Mouse (Mus musculus): ENCODE measurements around the gene Plk5. TPM values are rescaled to one million over a fixed set of nuclear protein-coding genes. Genes with fewer than 3 reads are reported as not detected.

Gene Plk5
- polyA plus RNA-seq, 1 experiment from 2014 or later, result 0.07 TPM

- Histone ChIP-seq H3K4me1 (ENCODE audit: control insufficient read depth, insufficient read depth, low read length) (peaks cover 12% of the 10 kb centered on the region; the same call in 1 of the 2 replicates), H3K4me2 (ENCODE audit: low read depth, low read length) (peak within 1 kb of the TSS; percentile 74), H3K36me3 (ENCODE audit: control insufficient read depth, insufficient read depth) (no peaks in the 10 kb centered on the region), H3K9ac (ENCODE audit: low read length) (peak within 1 kb of the TSS; percentile 67), H3K9me3 (replicated peaks; ENCODE audit: control insufficient read depth, low read length) (no peaks in the 10 kb centered on the region), H3K27me3 (ENCODE audit: control insufficient read depth, insufficient read depth, low read length) (peaks cover 15% of the 10 kb centered on the region), H3K4me3 (ENCODE audit: low read length) (peak within 1 kb of the TSS; percentile 46), H3K27ac (ENCODE audit: low read length) (no peak within 1 kb of the TSS)
- WGBS, result 4% methylated on average over 36 of the region's 36 CpGs
- ATAC-seq (replicated peaks; ENCODE audit: extremely low read depth, insufficient read depth, low FRiP score), result peak; percentile 91
Observed at GRCm38 (mm10) chr10:80329273-80330081, 26.8 kb upstream of the Plk5 start, which contains the start of the genes Pcsk4 and Reep6. Gene Pcsk4 (minus strand): TSS chr10:80329498. Gene Reep6 (plus strand): TSS chr10:80329953.

GRCm38 (mm10) chr10:80330084-80330483, 26.2 kb upstream of the Plk5 start:
- peaks cover 15% of the 10 kb centered on the region for H3K27me3 ChIP-seq (ENCODE audit: control insufficient read depth, insufficient read depth, low read length)
- no peak overlapping the region for H3K27ac ChIP-seq (ENCODE audit: low read length)
- H3K4me3 ChIP-seq (ENCODE audit: low read length), result peak overlapping the region; percentile 46
- peak overlapping the region; percentile 67 for H3K9ac ChIP-seq (ENCODE audit: low read length)
- peaks cover 12% of the 10 kb centered on the region; the same call in 1 of the 2 replicates for H3K4me1 ChIP-seq (ENCODE audit: control insufficient read depth, insufficient read depth, low read length)
- no peaks in the 10 kb centered on the region for H3K36me3 ChIP-seq (ENCODE audit: control insufficient read depth, insufficient read depth)
- H3K4me2 ChIP-seq (ENCODE audit: low read depth, low read length), result peak overlapping the region; percentile 74
- no peak for ATAC-seq (replicated peaks; ENCODE audit: extremely low read depth, insufficient read depth, low FRiP score)
- H3K9me3 ChIP-seq (replicated peaks; ENCODE audit: control insufficient read depth, low read length), result no peaks in the 10 kb centered on the region
- 2% methylated on average over 41 of the region's 41 CpGs for WGBS

- Histone ChIP-seq H3K36me3 (ENCODE audit: control insufficient read depth, insufficient read depth) (no peaks in the 10 kb centered on the region), H3K27ac (ENCODE audit: low read length) (no peak overlapping the region), H3K9ac (ENCODE audit: low read length) (no peak overlapping the region), H3K4me2 (ENCODE audit: low read depth, low read length) (peak overlapping the region; percentile 74; the same call in 1 of the 2 replicates), H3K4me1 (ENCODE audit: control insufficient read depth, insufficient read depth, low read length) (peaks cover 12% of the 10 kb centered on the region; the same call in 1 of the 2 replicates), H3K27me3 (ENCODE audit: control insufficient read depth, insufficient read depth, low read length) (peaks cover 15% of the 10 kb centered on the region), H3K4me3 (ENCODE audit: low read length) (no peak overlapping the region), H3K9me3 (replicated peaks; ENCODE audit: control insufficient read depth, low read length) (no peaks in the 10 kb centered on the region)
- ATAC-seq (replicated peaks; ENCODE audit: extremely low read depth, insufficient read depth, low FRiP score), result no peak
- WGBS, result 42% methylated on average over 2 of the region's 2 CpGs
Observed at GRCm38 (mm10) chr10:80330888-80331287, 25.4 kb upstream of the Plk5 start.

- Histone ChIP-seq H3K4me2 (ENCODE audit: low read depth, low read length) (no peak overlapping the region), H3K4me1 (ENCODE audit: control insufficient read depth, insufficient read depth, low read length) (peaks cover 12% of the 10 kb centered on the region; the same call in 1 of the 2 replicates), H3K4me3 (ENCODE audit: low read length) (no peak overlapping the region), H3K9ac (ENCODE audit: low read length) (no peak overlapping the region), H3K36me3 (ENCODE audit: control insufficient read depth, insufficient read depth) (no peaks in the 10 kb centered on the region), H3K27me3 (ENCODE audit: control insufficient read depth, insufficient read depth, low read length) (peaks cover 15% of the 10 kb centered on the region), H3K27ac (ENCODE audit: low read length) (no peak overlapping the region), H3K9me3 (replicated peaks; ENCODE audit: control insufficient read depth, low read length) (no peaks in the 10 kb centered on the region)
- WGBS, result 50% methylated on average over 10 of the region's 10 CpGs
- ATAC-seq (replicated peaks; ENCODE audit: extremely low read depth, insufficient read depth, low FRiP score), result no peak
Observed at GRCm38 (mm10) chr10:80331636-80332524, 24.4 kb upstream of the Plk5 start.

GRCm38 (mm10) chr10:80332525-80332989, 23.7 kb upstream of the Plk5 start:
- Histone ChIP-seq H3K4me1 (ENCODE audit: control insufficient read depth, insufficient read depth, low read length) (peaks cover 12% of the 10 kb centered on the region; the same call in 1 of the 2 replicates), H3K27me3 (ENCODE audit: control insufficient read depth, insufficient read depth, low read length) (peaks cover 15% of the 10 kb centered on the region), H3K27ac (ENCODE audit: low read length) (no peak overlapping the region), H3K4me2 (ENCODE audit: low read depth, low read length) (no peak overlapping the region), H3K9ac (ENCODE audit: low read length) (no peak overlapping the region), H3K4me3 (ENCODE audit: low read length) (no peak overlapping the region), H3K36me3 (ENCODE audit: control insufficient read depth, insufficient read depth) (no peaks in the 10 kb centered on the region), H3K9me3 (replicated peaks; ENCODE audit: control insufficient read depth, low read length) (no peaks in the 10 kb centered on the region)
- ATAC-seq (replicated peaks; ENCODE audit: extremely low read depth, insufficient read depth, low FRiP score), result no peak
- WGBS, result 81% methylated on average over 5 of the region's 5 CpGs

- Histone ChIP-seq H3K9me3 (replicated peaks; ENCODE audit: control insufficient read depth, low read length) (no peaks in the 10 kb centered on the region), H3K4me1 (ENCODE audit: control insufficient read depth, insufficient read depth, low read length) (no peaks in the 10 kb centered on the region), H3K27me3 (ENCODE audit: control insufficient read depth, insufficient read depth, low read length) (peaks cover 22% of the 10 kb centered on the region), H3K27ac (ENCODE audit: low read length) (no peak overlapping the region), H3K9ac (ENCODE audit: low read length) (no peak overlapping the region), H3K4me2 (ENCODE audit: low read depth, low read length) (no peak overlapping the region), H3K36me3 (ENCODE audit: control insufficient read depth, insufficient read depth) (no peaks in the 10 kb centered on the region), H3K4me3 (ENCODE audit: low read length) (no peak overlapping the region)
- 84% methylated on average over 12 of the region's 12 CpGs for WGBS
- no peak for ATAC-seq (replicated peaks; ENCODE audit: extremely low read depth, insufficient read depth, low FRiP score)
Observed at GRCm38 (mm10) chr10:80336263-80336662, 20.0 kb upstream of the Plk5 start.

GRCm38 (mm10) chr10:80339941-80340750, 16.1 kb upstream of the Plk5 start:
- Histone ChIP-seq H3K4me3 (ENCODE audit: low read length) (no peak overlapping the region), H3K27ac (ENCODE audit: low read length) (no peak overlapping the region), H3K9ac (ENCODE audit: low read length) (no peak overlapping the region), H3K4me1 (ENCODE audit: control insufficient read depth, insufficient read depth, low read length) (peaks cover 24% of the 10 kb centered on the region), H3K9me3 (replicated peaks; ENCODE audit: control insufficient read depth, low read length) (no peaks in the 10 kb centered on the region), H3K27me3 (ENCODE audit: control insufficient read depth, insufficient read depth, low read length) (peaks cover 40% of the 10 kb centered on the region), H3K36me3 (ENCODE audit: control insufficient read depth, insufficient read depth) (no peaks in the 10 kb centered on the region), H3K4me2 (ENCODE audit: low read depth, low read length) (0 out of 2 replicates have a peak overlapping the region, but pooled peaks have one; percentile 14)
- WGBS, result 23% methylated on average over 19 of the region's 19 CpGs
- ATAC-seq (replicated peaks; ENCODE audit: extremely low read depth, insufficient read depth, low FRiP score), result no peak

- Histone ChIP-seq H3K9ac (ENCODE audit: low read length) (no peak overlapping the region), H3K9me3 (replicated peaks; ENCODE audit: control insufficient read depth, low read length) (no peaks in the 10 kb centered on the region), H3K27ac (ENCODE audit: low read length) (no peak overlapping the region), H3K36me3 (ENCODE audit: control insufficient read depth, insufficient read depth) (no peaks in the 10 kb centered on the region), H3K4me2 (ENCODE audit: low read depth, low read length) (no peak overlapping the region), H3K27me3 (ENCODE audit: control insufficient read depth, insufficient read depth, low read length) (peaks cover 49% of the 10 kb centered on the region), H3K4me3 (ENCODE audit: low read length) (no peak overlapping the region), H3K4me1 (ENCODE audit: control insufficient read depth, insufficient read depth, low read length) (peaks cover 29% of the 10 kb centered on the region)
- ATAC-seq (replicated peaks; ENCODE audit: extremely low read depth, insufficient read depth, low FRiP score), result no peak
- WGBS, result 25% methylated on average over 21 of the region's 21 CpGs
Observed at GRCm38 (mm10) chr10:80341026-80341425, 15.2 kb upstream of the Plk5 start.

All from heart, embryonic 16.5 days (tissue).